Mouse (Mus musculus) spleen, adult 2 months (tissue): ENCODE measurements at regions not wholly inside any gene's neighbourhood (a gene's known extent, or its start where the extent isn't known, plus 50 kb on each side); places are given as distances from the start of the nearest gene placed in this dataset.
A peak's percentile ranks its signal among the peaks of the same experiment; 100 is the strongest.

Experiments
- DNase-seq, 2 experiments: peaks; one replicate each; pipeline versions ENCODE4 v3.0.0 to v3.0.0-alpha.2; 2012 to 2021; ENCODE audit warnings: low spot score in 2 of 2, low read depth in 1 of 2
- H3K27ac ChIP-seq: fragments of 200-500 bp; 2 replicates; pipeline ENCODE4 v1.5.1; 2012; ENCODE audit warnings: low read length, inconsistent platforms; ENCODE audit not compliant: insufficient read depth
- H3K27me3 ChIP-seq: fragments of 200-500 bp; 2 replicates; pipeline ENCODE4 v1.6.1; 2012; ENCODE audit warnings: mild to moderate bottlenecking, moderate library complexity, low read length, inconsistent platforms; ENCODE audit not compliant: control insufficient read depth, insufficient read depth
- H3K36me3 ChIP-seq: fragments of 200-500 bp; 2 replicates; pipeline ENCODE4 v1.6.1; 2012; ENCODE audit warnings: mild to moderate bottlenecking, low read length, inconsistent platforms; ENCODE audit not compliant: control insufficient read depth, insufficient read depth
- H3K4me1 ChIP-seq: fragments of 200-500 bp; 2 replicates; pipeline ENCODE4 v1.6.1; 2011; ENCODE audit warnings: inconsistent platforms; ENCODE audit not compliant: control insufficient read depth, insufficient read depth, insufficient read length
- H3K4me3 ChIP-seq: fragments of 200-500 bp; 2 replicates; pipeline ENCODE4 v1.5.1; 2011; ENCODE audit warnings: mild to moderate bottlenecking, inconsistent platforms; ENCODE audit not compliant: insufficient read depth, insufficient read length; ENCODE audit errors: extremely low read depth
- CTCF ChIP-seq: fragments of 200-500 bp; IDR thresholded peaks from 2 replicates; pipeline ENCODE4 v1.5.1; 2011; ENCODE audit warnings: mild to moderate bottlenecking, inconsistent platforms; ENCODE audit not compliant: insufficient read depth, insufficient read length, insufficient replicate concordance; ENCODE audit errors: extremely low read depth
- POLR2A ChIP-seq: fragments of 200-500 bp; IDR thresholded peaks from 2 replicates; pipeline ENCODE4 v1.6.1; 2011; ENCODE audit warnings: low read depth, low read length, inconsistent platforms
- WGBS: fragments of 180-500 bp; shearing (Covaris S2); methylation state at CpG from one replicate; pipeline ENCODE4 v1.1.7; 2018; 5-methylcytosine and 5-hydroxymethylcytosine counted together

GRCm38 (mm10) chr9:61163671-61164288 is 208.4 kb upstream of the Tle3 start:
- H3K4me1 ChIP-seq: peaks cover 9% of the 10 kb centered on the region
- H3K27ac ChIP-seq: no peak overlapping the region
- 90% methylated on average over 19 of the region's 19 CpGs for WGBS
- no peak overlapping the region for H3K4me3 ChIP-seq
- H3K27me3 ChIP-seq: no peaks in the 10 kb centered on the region
- H3K36me3 ChIP-seq: no peaks in the 10 kb centered on the region
- TF ChIP-seq CTCF: no peak
- TF ChIP-seq POLR2A: no peak
- no peak for DNase-seq

GRCm38 (mm10) chr9:61164501-61165251 is 207.5 kb upstream of the Tle3 start:
- Histone ChIP-seq H3K27me3 (no peaks in the 10 kb centered on the region), H3K4me3 (no peak overlapping the region), H3K36me3 (no peaks in the 10 kb centered on the region), H3K4me1 (peaks cover 16% of the 10 kb centered on the region), H3K27ac (no peak overlapping the region)
- TF ChIP-seq CTCF: no peak
- TF ChIP-seq POLR2A: no peak
- no peak for DNase-seq
- 87% methylated on average over 11 of the region's 11 CpGs for WGBS

- Histone ChIP-seq H3K4me1 (peaks cover 16% of the 10 kb centered on the region), H3K27ac (no peak overlapping the region), H3K4me3 (no peak overlapping the region), H3K36me3 (no peaks in the 10 kb centered on the region), H3K27me3 (no peaks in the 10 kb centered on the region)
- 62% methylated on average over 2 of the region's 2 CpGs for WGBS
- DNase-seq: no peak
- TF ChIP-seq CTCF (no peak), POLR2A (no peak)
Measured at GRCm38 (mm10) chr9:61166115-61166514, 206.1 kb upstream of the Tle3 start.

GRCm38 (mm10) chr9:61167097-61167842 is 204.9 kb upstream of the Tle3 start:
- WGBS: 87% methylated on average over 11 of the region's 11 CpGs
- no peak for DNase-seq
- peaks cover 16% of the 10 kb centered on the region for H3K4me1 ChIP-seq
- TF ChIP-seq CTCF (no peak), POLR2A (no peak)
- no peak overlapping the region for H3K4me3 ChIP-seq
- no peak overlapping the region for H3K27ac ChIP-seq
- H3K27me3 ChIP-seq: no peaks in the 10 kb centered on the region
- no peaks in the 10 kb centered on the region for H3K36me3 ChIP-seq

- 4% methylated on average over 7 of the region's 7 CpGs for WGBS
- DNase-seq: peak; percentile 60 to 62
- Histone ChIP-seq H3K27ac (no peak overlapping the region), H3K4me3 (no peak overlapping the region), H3K4me1 (peaks cover 16% of the 10 kb centered on the region), H3K27me3 (no peaks in the 10 kb centered on the region), H3K36me3 (no peaks in the 10 kb centered on the region)
- no peak for TF ChIP-seq CTCF
- TF ChIP-seq POLR2A: no peak
Measured at GRCm38 (mm10) chr9:61168931-61169330, 203.2 kb upstream of the Tle3 start.

GRCm38 (mm10) chr9:61169506-61170090 is 202.6 kb upstream of the Tle3 start:
- Histone ChIP-seq H3K27ac (no peak overlapping the region), H3K4me1 (peaks cover 16% of the 10 kb centered on the region), H3K36me3 (no peaks in the 10 kb centered on the region), H3K4me3 (no peak overlapping the region), H3K27me3 (no peaks in the 10 kb centered on the region)
- no peak for TF ChIP-seq POLR2A
- no peak for TF ChIP-seq CTCF
- no peak for DNase-seq
- 82% methylated on average over 9 of the region's 9 CpGs for WGBS
